Mouse (Mus musculus) embryonic fibroblast, embryonic 13.5 days (primary cell): Measurements from ENCODE around the gene Nrp2.

ENCODE experiments used
- CTCF ChIP-seq: IDR thresholded peaks from 2 replicates; pipeline ENCODE4 v1.5.1; 2011; ENCODE audit warnings: mild to moderate bottlenecking, control low read depth, low read length, moderate library complexity, borderline replicate concordance; ENCODE audit not compliant: insufficient read depth
- POLR2A ChIP-seq: IDR thresholded peaks from 2 replicates; pipeline ENCODE4 v1.6.1; 2011; ENCODE audit warnings: low read depth, mild to moderate bottlenecking, control low read depth, low read length, moderate library complexity

DNA sequence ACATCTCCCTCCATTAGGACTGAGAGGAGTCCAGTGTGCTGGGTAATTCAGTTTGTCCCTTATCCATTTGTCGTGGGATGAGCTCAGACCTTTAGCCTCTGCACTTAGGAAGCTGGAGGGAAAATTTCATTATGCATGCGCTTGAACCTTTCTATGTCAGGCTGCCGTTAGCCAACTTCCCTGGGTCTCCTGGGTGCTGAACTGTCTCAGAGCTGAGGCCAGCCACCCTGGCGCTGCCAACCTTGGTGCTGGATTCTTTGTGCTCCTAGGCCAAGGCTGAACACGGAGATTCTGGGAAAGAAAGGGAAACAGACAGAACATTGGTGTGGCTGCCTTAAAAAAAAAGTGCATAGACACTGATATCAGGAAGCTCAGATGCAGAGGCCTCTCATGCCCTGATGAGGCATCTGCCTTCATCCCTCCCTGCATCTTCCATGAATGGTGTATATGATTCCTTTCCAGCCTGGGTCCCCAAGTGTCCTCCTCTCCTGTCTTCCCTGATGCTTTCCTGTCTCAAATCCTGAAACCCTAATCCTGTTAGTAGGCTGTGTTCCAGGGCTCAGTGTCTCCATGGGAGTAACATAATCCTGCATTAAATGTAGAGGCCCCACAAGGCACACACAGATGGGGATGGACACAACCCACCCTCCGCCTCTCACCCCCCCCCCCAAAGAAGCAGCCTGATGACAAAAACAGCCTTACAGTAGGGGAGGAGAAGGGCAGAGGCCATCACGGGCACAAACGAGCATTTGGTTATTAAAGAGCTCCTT, 51.2 kb downstream of the Nrp2 start:
- TF ChIP-seq CTCF, result no peak
- TF ChIP-seq POLR2A, result no peak
